Mouse (Mus musculus) myocyte (in vitro differentiated cells): ENCODE measurements at regions not wholly inside any gene's neighbourhood (a gene's known extent, or its start where the extent isn't known, plus 50 kb on each side); places are given as distances from the start of the nearest gene placed in this dataset.

Experiments
- H3K27me3 ChIP-seq: one replicate; pipeline ENCODE4 v1.6.1; 2011; ENCODE audit not compliant: control insufficient read depth, insufficient read depth, insufficient read length
- H3K36me3 ChIP-seq: one replicate; pipeline ENCODE4 v1.6.1; 2011; ENCODE audit not compliant: control insufficient read depth, insufficient read depth
- H3K4me2 ChIP-seq: one replicate; pipeline ENCODE4 v1.6.1; 2011; ENCODE audit warnings: low read depth, control low read depth
- H3K4me3 ChIP-seq: one replicate; pipeline ENCODE4 v1.5.1; 2011; ENCODE audit warnings: mild to moderate bottlenecking, control low read depth, moderate library complexity
- H3K79me2 ChIP-seq: one replicate; pipeline ENCODE4 v1.6.1; 2011; ENCODE audit not compliant: control insufficient read depth, insufficient read depth
- H3ac ChIP-seq: one replicate; pipeline ENCODE4 v1.6.1; 2011; ENCODE audit not compliant: control insufficient read depth, insufficient read length
- CEBPB ChIP-seq: IDR thresholded peaks from 2 replicates; pipeline ENCODE4 v1.6.1; 2011; ENCODE audit warnings: mild to moderate bottlenecking, moderate library complexity; ENCODE audit not compliant: poor library complexity, insufficient read depth, severe bottlenecking
- E2F4 ChIP-seq: IDR thresholded peaks from one replicate; pipeline ENCODE4 v1.6.1; 2011; ENCODE audit warnings: mild to moderate bottlenecking, control low read depth, moderate library complexity; ENCODE audit not compliant: insufficient read depth
- MAX ChIP-seq: IDR thresholded peaks from one replicate; pipeline ENCODE4 v1.6.1; 2011; ENCODE audit warnings: low read depth, mild to moderate bottlenecking, control low read depth
- MYOD1 ChIP-seq, 3 experiments: IDR thresholded peaks; one replicate each; pipeline ENCODE4 v1.6.1; 2011; ENCODE audit warnings: control low read depth in 2 of 3, low read depth in 2 of 3, mild to moderate bottlenecking in 2 of 3, moderate library complexity in 1 of 3; ENCODE audit not compliant: insufficient read length in 2 of 3, control insufficient read depth in 1 of 3
- MYOG ChIP-seq, 3 experiments: IDR thresholded peaks; one replicate each; pipeline ENCODE4 v1.6.1; 2011; ENCODE audit warnings: control low read depth in 2 of 3, low read depth in 2 of 3, mild to moderate bottlenecking in 2 of 3; ENCODE audit not compliant: insufficient read length in 2 of 3, control insufficient read depth in 1 of 3, insufficient read depth in 1 of 3
- POLR2A ChIP-seq: IDR thresholded peaks from one replicate; pipeline ENCODE4 v1.6.1; 2011; ENCODE audit warnings: low read depth, mild to moderate bottlenecking, control low read depth, moderate library complexity; ENCODE audit not compliant: insufficient read length
- POLR2AphosphoS2 ChIP-seq: IDR thresholded peaks from one replicate; pipeline ENCODE4 v1.6.1; 2011; ENCODE audit warnings: low read depth, control low read depth; ENCODE audit not compliant: insufficient read length
- REST ChIP-seq: IDR thresholded peaks from one replicate; pipeline ENCODE4 v1.6.1; 2011; ENCODE audit warnings: mild to moderate bottlenecking, control low read depth, moderate library complexity; ENCODE audit not compliant: insufficient read depth, insufficient read length
- SRF ChIP-seq: IDR thresholded peaks from one replicate; pipeline ENCODE4 v1.6.1; 2011; ENCODE audit warnings: low read depth; ENCODE audit not compliant: control insufficient read depth, insufficient read length
- TCF12 ChIP-seq: IDR thresholded peaks from one replicate; pipeline ENCODE4 v1.6.1; 2011; ENCODE audit warnings: mild to moderate bottlenecking, control low read depth; ENCODE audit not compliant: poor library complexity, insufficient read depth, severe bottlenecking
- TCF3 ChIP-seq: IDR thresholded peaks from one replicate; pipeline ENCODE4 v1.6.1; 2011; ENCODE audit warnings: low read depth, control low read depth; ENCODE audit not compliant: insufficient read length
- USF1 ChIP-seq: IDR thresholded peaks from one replicate; pipeline ENCODE4 v1.6.1; 2011; ENCODE audit warnings: low read depth, mild to moderate bottlenecking, control low read depth, moderate library complexity

GRCm38 (mm10) chr2:178711587-178712080 lies 281.3 kb downstream of the Cdh26 start:
- Histone ChIP-seq H3K79me2 (no peaks in the 10 kb centered on the region), H3K27me3 (no peaks in the 10 kb centered on the region), H3ac (no peak overlapping the region), H3K36me3 (no peaks in the 10 kb centered on the region), H3K4me3 (no peak overlapping the region), H3K4me2 (no peak overlapping the region)
- TF ChIP-seq POLR2AphosphoS2 = no peak
- no peak for TF ChIP-seq MYOG (IDR thresholded peaks at IDR 0.05; ENCODE audit: control insufficient read depth in 1 of 3, insufficient read depth in 1 of 3, insufficient read length in 2 of 3, low read depth in 2 of 3)
- no peak for TF ChIP-seq USF1
- no peak for TF ChIP-seq TCF12
- no peak for TF ChIP-seq REST
- no peak for TF ChIP-seq MYOD1 (IDR thresholded peaks at IDR 0.05; ENCODE audit: control insufficient read depth in 1 of 3, insufficient read length in 2 of 3, low read depth in 2 of 3)
- no peak for TF ChIP-seq MAX
- no peak for TF ChIP-seq TCF3
- TF ChIP-seq POLR2A = no peak
- no peak for TF ChIP-seq CEBPB

- Histone ChIP-seq H3K4me3 (no peak overlapping the region), H3ac (no peak overlapping the region), H3K4me2 (no peak overlapping the region), H3K79me2 (no peaks in the 10 kb centered on the region), H3K27me3 (no peaks in the 10 kb centered on the region), H3K36me3 (no peaks in the 10 kb centered on the region)
- TF ChIP-seq TCF3 = no peak
- TF ChIP-seq MAX = no peak
- TF ChIP-seq REST = no peak
- no peak for TF ChIP-seq SRF
- TF ChIP-seq TCF12 = no peak
- TF ChIP-seq MYOD1 (IDR thresholded peaks at IDR 0.05; ENCODE audit: control insufficient read depth in 1 of 3, insufficient read length in 2 of 3, low read depth in 2 of 3) = no peak
- TF ChIP-seq MYOG (IDR thresholded peaks at IDR 0.05; ENCODE audit: control insufficient read depth in 1 of 3, insufficient read depth in 1 of 3, insufficient read length in 2 of 3, low read depth in 2 of 3) = no peak
- TF ChIP-seq E2F4 = no peak
- TF ChIP-seq CEBPB = no peak
- TF ChIP-seq POLR2AphosphoS2 = no peak
These were observed 282.1 kb downstream of the Cdh26 start for GRCm38 (mm10) chr2:178712391-178712892.

- no peaks in the 10 kb centered on the region for H3K36me3 ChIP-seq
- no peak overlapping the region for H3ac ChIP-seq
- H3K79me2 ChIP-seq = no peaks in the 10 kb centered on the region
- H3K4me3 ChIP-seq = no peak overlapping the region
- H3K27me3 ChIP-seq = no peaks in the 10 kb centered on the region
- H3K4me2 ChIP-seq = no peak overlapping the region
- TF ChIP-seq MYOG (IDR thresholded peaks at IDR 0.05; ENCODE audit: control insufficient read depth in 1 of 3, insufficient read depth in 1 of 3, insufficient read length in 2 of 3, low read depth in 2 of 3) = no peak
- TF ChIP-seq SRF = no peak
- no peak for TF ChIP-seq POLR2A
- TF ChIP-seq POLR2AphosphoS2 = no peak
- TF ChIP-seq MYOD1 (IDR thresholded peaks at IDR 0.05; ENCODE audit: control insufficient read depth in 1 of 3, insufficient read length in 2 of 3, low read depth in 2 of 3) = no peak
- no peak for TF ChIP-seq TCF12
- TF ChIP-seq REST = no peak
- TF ChIP-seq CEBPB = no peak
- no peak for TF ChIP-seq MAX
- no peak for TF ChIP-seq TCF3
- no peak for TF ChIP-seq E2F4
- TF ChIP-seq USF1 = no peak
These were observed 285.3 kb downstream of the Cdh26 start for GRCm38 (mm10) chr2:178715500-178716245.

- H3ac ChIP-seq = no peak overlapping the region
- no peak overlapping the region for H3K4me2 ChIP-seq
- no peak overlapping the region for H3K4me3 ChIP-seq
- no peaks in the 10 kb centered on the region for H3K27me3 ChIP-seq
- H3K36me3 ChIP-seq = no peaks in the 10 kb centered on the region
- H3K79me2 ChIP-seq = no peaks in the 10 kb centered on the region
- no peak for TF ChIP-seq TCF12
- TF ChIP-seq USF1 = no peak
- TF ChIP-seq TCF3 = no peak
These were observed 287.7 kb downstream of the Cdh26 start for GRCm38 (mm10) chr2:178718048-178718447.

GRCm38 (mm10) chr2:178723455-178723854 lies 293.1 kb downstream of the Cdh26 start:
- Histone ChIP-seq H3K27me3 (no peaks in the 10 kb centered on the region), H3ac (no peak overlapping the region), H3K4me2 (no peak overlapping the region), H3K79me2 (no peaks in the 10 kb centered on the region), H3K4me3 (no peak overlapping the region), H3K36me3 (no peaks in the 10 kb centered on the region)
- TF ChIP-seq MYOD1 (IDR thresholded peaks at IDR 0.05; ENCODE audit: control insufficient read depth in 1 of 3, insufficient read length in 2 of 3, low read depth in 2 of 3) (no peak), MYOG (IDR thresholded peaks at IDR 0.05; ENCODE audit: control insufficient read depth in 1 of 3, insufficient read depth in 1 of 3, insufficient read length in 2 of 3, low read depth in 2 of 3) (no peak), MAX (no peak), POLR2AphosphoS2 (no peak), USF1 (no peak), REST (no peak), E2F4 (no peak), TCF12 (no peak)
